Mouse (Mus musculus): Measurements from ENCODE around the gene Maml2.

The Maml2 gene

DNA sequence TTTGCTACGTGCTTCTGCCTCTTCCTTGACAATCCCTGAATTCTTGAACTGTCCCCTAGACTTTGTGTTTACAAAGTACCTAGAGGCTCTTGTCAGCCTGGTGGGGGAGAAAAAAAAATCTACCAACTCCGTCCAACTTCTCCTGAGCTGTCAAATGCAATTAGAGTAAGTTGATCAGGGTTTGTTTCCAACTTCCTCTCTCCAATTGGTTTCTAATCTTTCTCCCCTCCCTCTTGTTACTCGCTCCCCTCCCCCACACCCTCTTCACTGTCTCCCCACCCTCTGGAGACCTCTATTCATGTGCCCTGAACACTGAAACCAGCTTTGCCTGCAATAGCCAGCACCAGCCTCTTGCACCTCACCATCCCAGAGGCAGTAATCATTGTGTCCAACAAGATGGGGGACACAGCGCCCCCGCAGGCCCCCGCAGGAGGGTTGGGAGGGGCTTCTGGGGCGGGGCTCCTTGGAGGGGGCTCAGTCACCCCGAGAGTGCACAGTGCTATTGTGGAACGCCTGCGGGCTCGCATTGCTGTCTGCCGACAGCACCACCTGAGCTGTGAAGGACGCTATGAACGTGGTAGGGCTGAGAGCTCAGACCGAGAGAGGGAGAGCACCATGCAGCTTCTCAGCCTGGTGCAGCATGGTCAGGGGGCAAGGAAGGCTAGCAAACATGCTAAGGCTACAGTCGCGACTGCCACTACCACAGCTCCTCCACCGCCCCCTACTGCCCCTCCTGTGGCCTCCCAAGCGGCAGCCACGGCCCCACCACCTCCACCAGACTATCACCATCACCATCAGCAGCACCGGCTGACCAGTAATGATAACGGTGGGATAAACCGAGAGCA, at the start of gene Maml2:
Maml2 (plus strand) TSS at position 290 of the 845 bp plus-strand sequence.
- DNase-seq (ENCODE audit: low read depth), result peak; percentile 42

DNA sequence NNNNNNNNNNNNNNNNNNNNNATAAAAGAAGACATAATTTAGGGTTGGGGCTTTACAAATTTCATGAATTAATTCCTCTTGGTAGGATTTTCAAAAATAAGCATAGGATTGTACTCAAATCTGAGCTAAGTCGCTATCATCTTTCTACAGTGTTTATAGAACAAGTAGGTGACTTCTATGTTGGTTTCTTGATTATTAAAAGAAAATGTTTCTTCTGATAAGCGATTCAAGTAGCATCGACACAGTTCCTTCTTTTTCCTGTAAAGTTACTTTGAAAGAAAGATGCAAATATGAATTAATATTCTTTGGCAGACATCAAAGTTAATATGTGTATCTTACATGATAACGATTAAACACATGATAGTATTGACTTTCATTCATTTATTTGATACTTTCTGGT, 49.7 kb upstream of the Maml2 start:
- DNase-seq (ENCODE audit: low read depth), result no peak

DNA sequence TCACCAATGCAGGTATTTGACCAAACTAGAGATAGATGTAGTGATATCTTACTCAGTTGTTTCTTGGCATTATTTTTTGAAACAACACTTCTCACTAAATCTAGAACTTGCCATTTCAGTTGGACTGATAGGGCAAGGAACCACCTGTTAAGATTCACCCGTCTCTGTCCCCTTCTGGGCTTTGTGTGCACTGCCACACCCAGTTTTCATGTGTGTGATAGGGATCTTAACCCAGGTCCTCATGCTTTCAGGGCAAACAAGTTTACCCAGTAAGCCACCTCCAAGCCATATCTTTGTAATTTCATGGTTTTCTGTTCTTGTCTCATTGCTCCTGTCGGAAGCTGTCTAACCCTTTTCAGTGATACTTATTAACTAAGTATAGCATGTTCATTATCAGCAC, 46.5 kb upstream of the Maml2 start:
- no peak for DNase-seq (ENCODE audit: low read depth)

DNA sequence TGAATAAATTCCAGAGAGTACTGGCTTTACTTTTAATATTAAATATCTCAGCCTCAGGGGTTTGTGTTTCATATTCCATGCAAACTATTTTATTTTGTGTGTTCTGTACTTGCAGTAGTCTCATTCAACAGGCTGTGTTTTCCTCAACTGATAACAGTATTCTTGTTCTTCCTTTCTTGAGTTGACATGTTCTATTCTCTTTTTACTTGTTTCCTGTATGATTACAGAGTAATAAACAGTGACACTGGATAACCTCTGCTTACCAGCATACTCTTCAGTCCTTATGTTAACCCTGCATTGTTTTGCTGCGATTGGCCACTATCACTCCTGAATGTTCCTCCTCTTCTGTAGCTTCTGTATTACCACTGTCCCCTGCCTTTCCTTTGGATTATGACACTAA, 41.0 kb upstream of the Maml2 start:
- no peak for DNase-seq (ENCODE audit: low read depth)

DNA sequence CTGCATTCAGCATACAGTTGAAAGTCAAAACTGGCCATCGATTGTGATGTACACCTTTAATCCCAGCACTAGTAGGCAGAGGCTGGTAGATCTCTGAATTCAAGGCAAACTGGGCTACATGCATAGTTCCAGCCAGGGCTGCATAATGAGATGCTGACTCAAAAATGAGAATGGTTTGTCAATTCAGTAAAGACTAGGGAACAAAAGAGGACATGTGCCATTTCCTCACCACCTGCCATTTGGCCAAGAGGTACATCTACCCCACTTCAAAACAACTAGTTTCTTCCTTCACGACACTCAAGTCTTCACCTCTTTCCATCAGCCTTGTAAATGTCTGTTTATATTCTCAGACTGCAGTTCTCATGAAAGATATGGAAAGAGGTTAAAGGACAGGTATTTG, 39.6 kb upstream of the Maml2 start:
- no peak for DNase-seq (ENCODE audit: low read depth)

DNA sequence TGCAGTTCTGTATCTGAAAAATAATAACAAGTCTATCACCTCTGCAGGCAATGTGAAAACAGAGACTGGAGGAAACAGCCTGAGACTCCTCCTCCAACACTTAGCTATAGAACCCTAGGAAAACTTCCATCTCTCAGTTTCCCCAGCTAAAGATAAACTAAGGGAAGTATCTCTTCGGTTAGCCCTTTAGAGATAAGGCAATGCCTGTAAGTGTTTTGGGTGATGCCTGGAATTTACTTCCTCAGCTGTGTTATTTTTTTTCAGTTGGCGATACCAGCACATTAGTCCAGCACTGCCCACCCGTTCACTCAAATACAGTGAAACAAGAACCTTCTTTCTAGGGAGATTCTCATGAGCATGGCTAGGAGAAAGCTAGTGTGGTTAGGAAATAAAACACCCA, 36.8 kb upstream of the Maml2 start:
- no peak for DNase-seq (ENCODE audit: low read depth)

DNA sequence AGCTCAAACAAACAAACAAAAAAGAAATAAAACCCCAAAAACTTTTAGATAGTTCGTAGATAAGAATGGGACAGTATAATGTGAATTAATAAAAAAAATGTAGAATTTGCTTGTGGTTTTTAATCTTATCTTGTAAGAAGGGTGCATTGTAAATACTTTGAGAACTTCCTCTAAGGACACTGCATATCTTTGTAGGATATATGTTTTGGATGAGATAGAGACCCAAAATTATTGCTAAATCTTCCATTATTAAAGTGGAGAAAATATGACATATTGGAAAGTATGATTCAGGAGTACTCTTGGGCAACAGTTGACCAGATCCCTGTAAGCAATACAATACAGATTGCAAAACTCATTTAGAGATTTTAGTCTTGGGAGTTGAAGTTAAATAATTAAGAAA, 24.5 kb upstream of the Maml2 start:
- DNase-seq (ENCODE audit: low read depth), result no peak

DNA sequence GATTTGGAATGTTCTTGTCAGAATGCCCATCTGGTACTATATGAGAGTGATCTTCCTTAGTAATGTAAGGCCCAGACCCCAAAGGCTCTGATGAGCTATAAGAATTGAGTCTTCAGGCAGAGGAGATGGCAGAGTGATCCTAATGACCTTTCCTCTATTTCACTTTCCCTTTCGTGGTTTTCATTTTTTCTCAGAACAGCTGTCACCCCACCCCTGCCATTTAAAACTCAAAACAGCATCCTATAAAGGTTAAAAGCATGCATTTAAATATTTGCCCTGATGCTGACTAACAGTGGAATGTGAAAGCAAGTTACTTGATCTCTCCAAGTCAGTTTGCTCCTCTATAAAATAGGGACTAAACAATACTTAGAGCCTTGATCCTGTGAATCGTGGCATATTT, 10.3 kb upstream of the Maml2 start:
- no peak for DNase-seq (ENCODE audit: low read depth)

DNA sequence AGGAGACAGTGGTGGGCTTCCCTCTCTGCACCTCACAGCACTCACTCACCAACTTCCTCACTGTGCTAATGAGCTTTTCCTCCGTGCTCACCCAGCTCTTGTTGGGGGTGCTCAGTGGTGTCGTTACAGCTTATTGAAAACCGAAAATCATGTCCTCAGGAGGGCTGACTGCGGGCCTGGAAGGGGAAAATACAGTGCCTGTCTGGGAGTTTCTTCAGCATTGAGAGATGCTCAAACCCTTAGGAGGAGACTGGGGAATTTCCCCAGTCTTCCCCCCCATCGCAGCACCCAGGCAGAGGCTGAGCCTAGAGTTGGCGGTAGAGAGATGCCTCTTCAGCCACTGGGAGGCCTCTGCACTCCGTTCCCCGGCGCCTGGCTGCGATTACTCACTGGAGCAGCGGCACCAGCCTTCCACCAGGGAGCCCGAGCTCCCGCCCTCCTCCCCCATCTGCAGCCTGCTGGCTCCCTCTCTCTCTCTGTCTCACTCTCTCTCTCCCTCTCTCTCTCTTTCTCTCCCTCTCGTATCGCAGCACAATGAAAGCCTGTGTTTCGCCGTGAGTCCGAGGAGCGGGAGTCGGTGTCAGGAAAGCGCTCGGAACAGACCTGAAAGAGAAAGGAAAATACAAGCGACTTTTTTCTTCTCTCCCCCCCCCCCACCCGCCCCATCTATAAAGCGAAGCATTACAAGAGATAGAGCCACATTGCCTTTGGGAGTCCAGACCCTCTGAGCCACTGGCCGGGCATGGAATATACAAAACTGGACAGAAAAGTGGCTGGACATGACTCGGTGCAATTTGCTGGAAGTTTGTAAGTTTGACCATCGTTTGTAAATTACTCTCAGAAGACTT, 1.3 kb upstream of the Maml2 start:
- DNase-seq (ENCODE audit: low read depth), result peak; percentile 76

DNA sequence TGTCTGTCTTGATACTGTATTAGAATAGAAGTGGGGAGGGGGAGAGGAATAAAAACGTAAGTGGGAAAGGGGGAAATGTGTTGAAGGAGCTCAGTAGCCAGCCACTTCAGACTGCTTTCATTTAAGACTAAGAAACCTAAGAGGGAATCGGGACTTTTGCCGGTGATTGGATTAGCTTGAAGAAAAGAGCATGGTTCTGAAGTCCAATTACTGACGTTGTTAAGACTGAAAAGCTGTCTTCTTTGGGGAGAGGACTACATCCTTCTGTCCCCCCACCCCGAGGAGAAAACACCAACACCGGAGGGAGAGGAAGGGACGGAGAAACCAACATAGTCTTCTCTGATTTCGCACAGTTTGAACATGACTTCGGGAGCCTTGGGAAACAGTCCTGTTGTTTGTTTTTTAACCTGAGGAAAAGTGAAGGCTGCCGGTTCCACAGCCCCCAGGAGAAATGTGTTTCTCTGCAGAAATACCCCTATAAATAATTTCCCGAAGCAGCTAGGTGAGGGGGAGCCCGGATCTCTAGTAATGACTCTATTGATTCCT, 562 bp upstream of the Maml2 start:
- DNase-seq (ENCODE audit: low read depth), result no peak

DNA sequence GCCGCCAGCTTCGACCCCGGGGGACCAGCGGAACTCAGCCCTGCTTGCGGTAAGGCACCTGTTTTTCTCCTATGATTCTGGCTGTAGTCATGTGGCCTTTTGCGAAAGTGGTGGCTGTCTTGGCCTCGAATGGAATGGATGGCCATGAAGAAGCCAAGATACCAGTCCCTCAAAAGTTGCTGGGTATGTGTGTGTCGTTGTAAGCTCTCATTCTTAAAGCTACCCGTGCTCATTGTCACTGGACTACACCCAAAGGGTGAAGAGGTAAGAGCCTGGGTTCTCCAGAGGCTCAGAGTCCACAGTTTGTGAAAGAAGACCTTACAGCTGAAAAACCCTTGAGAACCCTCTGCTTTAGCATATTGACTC, 739 bp downstream of the Maml2 start:
- no peak for DNase-seq (ENCODE audit: low read depth)

DNA sequence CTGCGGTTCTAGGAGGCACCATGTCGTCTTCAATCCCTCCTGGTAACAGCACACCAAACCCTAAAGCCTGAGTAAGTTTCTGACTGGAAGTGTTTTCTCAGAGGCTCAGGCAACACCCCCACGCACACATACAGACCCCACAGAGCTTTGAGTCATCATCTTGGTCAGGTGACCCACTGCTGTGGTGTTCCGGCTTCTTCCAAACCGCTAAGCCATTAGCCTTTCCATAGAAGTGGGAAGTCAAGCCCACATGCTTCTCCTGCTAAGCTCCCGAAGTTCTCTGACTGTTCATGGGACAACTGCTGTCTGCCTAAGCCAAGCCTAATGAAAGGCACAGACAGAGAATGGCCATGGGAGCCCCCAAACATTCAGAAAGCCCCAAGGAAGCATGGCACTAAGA, 1.4 kb downstream of the Maml2 start:
- DNase-seq (ENCODE audit: low read depth), result no peak

DNA sequence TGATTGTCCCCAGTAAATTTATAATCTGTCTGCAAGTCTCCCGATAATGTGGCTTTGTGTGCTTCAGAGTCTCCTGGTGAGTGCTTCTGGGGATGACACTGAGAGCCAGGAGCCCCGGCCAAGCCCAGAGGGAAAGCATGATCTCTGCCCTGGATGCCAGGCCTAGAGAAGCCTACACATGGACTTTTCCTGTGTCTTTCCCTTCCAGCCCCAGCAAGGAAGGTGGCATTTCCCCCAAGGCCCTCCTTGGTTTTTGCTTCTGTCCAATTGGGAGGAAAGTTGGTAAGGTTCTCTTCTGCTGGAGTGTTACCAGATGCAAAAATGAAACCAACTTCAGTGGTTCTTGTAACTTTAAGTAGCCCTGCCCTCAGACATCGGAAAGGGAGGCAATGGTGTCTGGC, 2.3 kb downstream of the Maml2 start:
- DNase-seq (ENCODE audit: low read depth), result no peak

DNA sequence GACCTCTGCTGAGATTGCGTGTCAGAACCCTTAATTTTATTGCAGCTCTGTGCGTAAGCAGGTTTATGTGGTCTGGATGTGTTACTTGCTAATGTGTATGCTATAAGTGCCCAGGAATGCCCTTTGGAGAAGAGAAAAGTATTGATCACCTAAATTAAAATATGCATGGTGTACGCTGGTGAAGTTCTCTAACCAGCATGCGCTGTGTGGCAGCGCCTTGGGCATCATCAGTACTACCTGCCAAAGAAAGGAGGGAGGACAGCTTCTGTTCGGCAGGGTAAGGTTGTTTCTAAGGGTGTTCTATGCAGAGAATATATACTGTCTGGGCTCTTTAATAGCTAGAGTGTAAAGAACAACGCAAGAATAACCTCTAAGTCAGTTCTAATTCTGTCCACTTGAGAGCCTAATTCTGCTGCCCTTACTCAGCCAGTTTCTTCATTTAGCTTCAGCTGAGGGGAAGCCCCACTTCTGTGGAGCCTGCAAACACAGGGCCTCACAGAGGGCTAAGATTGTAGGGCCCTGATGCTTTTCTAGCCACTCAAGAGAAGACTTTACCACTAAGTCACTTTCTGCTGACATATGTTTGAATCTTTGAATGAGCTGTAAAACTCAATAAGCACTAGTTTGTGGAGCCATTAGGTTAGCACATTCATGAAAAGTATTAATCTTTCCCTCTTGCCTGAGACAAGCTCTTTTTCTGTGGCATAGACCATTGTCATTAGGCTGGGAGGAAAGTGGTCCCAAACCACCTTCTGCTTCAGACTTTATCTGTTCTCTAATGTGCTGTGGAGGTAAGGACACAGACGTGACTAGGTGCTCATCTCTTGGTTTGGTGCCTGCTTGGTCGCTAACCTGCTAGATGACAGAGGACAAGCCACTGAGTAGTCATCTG, 3.4 kb downstream of the Maml2 start:
- no peak for DNase-seq (ENCODE audit: low read depth)

DNA sequence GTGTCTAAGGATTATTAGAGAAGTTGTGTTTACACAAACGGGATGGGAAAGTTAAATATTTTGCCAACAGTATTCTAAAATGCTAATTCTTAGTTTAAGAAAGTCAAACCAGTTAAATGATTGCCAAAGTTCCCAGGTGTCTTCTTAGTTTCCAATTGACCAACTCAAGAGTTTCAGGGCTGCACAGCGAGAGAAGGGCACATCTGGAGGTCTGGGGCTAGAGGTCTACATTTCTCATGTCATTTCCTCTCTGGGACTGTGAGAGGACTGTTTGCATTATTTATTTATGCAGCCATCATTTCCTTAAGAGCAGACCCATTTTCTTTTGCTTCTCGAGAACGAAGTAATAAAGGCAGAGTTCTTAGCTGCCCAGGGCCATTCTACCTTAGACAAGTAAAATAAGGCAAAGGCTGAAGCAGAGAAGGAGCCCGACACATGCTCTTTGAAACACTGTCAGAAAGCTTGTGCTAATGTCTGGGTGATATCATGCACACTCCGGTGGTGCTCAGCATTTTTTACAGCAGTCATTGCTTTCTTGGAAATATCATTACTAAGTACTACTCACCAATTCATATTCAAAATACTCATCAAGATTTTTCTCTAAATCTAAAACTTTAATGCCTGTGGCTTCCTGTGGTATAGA, 4.5 kb downstream of the Maml2 start:
- no peak for DNase-seq (ENCODE audit: low read depth)

DNA sequence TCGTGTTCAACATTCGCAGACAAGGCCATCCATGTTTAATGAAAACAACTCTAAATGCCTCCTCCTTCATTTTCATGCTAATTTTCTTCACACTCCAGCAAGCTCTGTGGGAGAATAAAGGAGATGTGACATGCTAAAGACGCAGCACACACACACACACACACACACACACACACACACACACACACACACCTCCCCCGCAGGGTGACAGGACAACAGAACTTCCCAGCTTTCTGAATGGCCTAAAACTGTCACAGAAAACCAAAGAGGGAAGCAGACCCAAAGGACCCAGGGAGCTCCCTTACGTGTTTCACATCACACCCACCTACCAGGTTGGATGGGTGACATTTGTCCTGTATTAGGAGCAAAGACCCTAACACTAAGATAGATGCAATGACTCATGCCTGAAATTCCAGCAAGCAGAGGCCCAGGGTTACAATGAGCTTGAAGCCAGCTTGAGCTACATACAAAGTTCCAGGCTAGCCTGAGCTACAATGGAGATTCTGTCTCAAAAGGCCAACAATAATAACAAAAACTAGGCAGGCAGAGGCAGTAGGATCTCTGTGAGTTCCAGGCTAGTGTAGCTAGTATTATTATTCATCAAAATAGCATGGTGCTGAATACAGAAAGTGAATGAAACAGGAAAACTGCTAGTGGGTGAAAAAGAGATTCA, 5.5 kb downstream of the Maml2 start:
- no peak for DNase-seq (ENCODE audit: low read depth)

DNA sequence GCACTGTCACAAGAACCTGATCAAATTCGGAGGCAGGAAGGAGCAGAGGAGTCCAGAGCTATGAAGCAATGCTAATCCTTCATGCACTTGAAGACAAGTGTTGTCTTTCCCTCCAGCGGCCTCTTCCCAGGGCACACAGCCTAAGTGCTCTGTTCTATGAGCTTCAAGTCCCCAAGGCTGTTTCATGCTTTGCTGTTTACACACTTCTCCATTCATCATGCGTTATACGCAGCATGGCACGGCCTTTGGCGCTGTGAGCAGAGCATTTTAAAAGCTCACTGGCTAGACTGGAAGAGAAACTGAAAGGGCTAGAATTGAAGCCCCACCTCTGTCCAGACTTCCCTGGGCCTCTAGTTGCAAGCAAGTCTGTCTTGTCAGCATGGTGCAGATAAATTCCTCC, 6.2 kb downstream of the Maml2 start:
- DNase-seq (ENCODE audit: low read depth), result no peak

DNA sequence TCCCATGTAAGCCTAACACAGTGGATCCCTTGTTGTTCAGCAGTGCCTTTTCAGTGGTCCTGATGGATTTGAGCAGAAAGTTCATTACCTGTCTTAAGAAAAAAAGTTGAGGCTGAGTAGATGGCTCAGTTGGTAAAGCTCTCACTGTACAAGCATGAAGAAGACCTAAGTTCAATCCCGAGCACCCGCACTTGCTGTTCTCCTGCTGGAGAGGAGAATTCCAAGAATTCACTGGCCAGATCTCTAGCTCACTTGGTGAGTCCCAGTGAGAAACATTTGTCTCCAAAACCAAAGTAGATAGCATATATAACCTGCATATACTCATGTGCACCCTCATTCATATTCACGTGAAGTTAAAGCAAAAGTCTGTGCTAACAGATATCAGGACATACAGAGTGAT, 8.7 kb downstream of the Maml2 start:
- no peak for DNase-seq (ENCODE audit: low read depth)

DNA sequence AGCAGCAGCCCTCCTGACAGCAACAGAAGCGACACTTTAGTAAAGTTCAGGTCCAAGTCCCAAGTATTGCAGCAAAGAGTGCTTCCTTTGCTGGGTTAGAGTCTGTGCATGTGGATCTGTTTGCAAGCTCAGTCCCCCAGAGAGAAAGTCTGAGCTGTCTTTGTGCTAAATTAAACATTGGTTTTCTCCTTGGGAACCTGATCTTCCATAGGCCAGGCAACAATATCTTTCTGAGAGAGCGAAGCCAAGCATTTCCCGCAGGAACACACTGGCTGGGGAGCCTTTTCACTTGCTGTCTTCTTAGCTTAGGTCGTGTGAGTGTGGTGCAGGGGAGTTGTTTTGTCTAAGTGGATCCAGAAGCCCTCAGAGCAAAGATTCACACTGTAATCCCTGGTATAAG, 9.5 kb downstream of the Maml2 start:
- no peak for DNase-seq (ENCODE audit: low read depth)

DNA sequence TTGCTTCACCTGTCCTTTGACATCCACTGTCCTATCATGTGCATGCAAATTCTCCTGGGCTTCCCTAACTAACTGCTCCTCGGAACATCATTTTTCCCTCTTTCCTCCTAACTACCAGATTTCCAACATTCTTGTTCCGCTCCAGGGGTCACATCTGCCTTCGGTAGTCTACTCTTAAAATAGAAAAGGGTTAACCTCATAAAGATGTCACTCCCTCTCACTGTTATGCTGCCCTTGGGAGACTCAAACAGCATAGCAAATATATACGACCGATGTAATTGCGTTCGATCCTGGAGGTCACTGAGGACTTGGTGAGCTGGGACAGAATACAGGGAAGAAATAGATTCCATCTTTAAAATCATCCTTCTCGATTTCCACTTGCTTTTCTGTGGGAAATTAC, 11.0 kb downstream of the Maml2 start:
- no peak for DNase-seq (ENCODE audit: low read depth)

DNA sequence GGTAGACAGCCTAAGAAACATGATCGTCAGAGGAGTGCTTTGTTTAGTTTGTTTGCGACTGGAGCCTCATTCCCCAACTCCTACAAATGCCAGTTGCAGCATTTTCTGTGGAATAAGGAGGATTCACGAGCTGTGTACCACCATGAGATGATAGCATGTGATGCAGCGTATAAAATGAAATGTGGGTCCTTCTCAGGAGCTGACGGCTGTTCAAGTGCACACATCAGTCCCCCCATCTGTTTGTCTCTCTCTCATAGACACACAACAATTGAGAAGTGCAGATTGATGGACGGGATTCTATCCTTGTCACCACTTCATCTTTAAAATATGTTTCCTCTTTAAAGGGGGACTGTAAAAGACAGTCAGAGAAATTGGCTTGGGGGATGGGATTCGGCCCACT, 12.1 kb downstream of the Maml2 start:
- no peak for DNase-seq (ENCODE audit: low read depth)

All from c-Kit-positive CD71-negative TER-119-negative erythroid progenitor cells, embryonic 14.5 days (primary cell).